Mouse (Mus musculus) gastrocnemius, adult 2 months (tissue): ENCODE data around the gene Olfr1443. TPM values are rescaled to one million over a fixed set of nuclear protein-coding genes. Genes with fewer than 3 reads are reported as not detected.
"Not testable (repeated sequence)": the region's sequence is repeated elsewhere in the genome, so short reads cannot be mapped to it uniquely, and the experiment has no call there.

Source experiments
- DNase-seq: peaks from one replicate; pipeline ENCODE4 v3.0.0; 2022
- H3K27ac ChIP-seq: fragments of 200-600 bp; 2 replicates; pipeline ENCODE4 v1.8.1; 2022; ENCODE audit warnings: mild to moderate bottlenecking
- H3K4me3 ChIP-seq: fragments of 200-600 bp; 2 replicates; pipeline ENCODE4 v1.8.1; 2022; ENCODE audit warnings: mild to moderate bottlenecking, moderate library complexity
- CTCF ChIP-seq: fragments of 200-600 bp; IDR thresholded peaks from 2 replicates; pipeline ENCODE4 v1.8.1; 2022; ENCODE audit warnings: antibody characterized with exemption, mild to moderate bottlenecking, moderate library complexity
- intact Hi-C: fragments of 180-260 bp; cut with DNase I; formaldehyde crosslinking; loops from one replicate; pipeline ENCODE4 v1.15.1; 2025
- long read RNA-seq, 2 experiments: library from polyadenylated mRNA; stranded (forward); transcript quantifications; one replicate each; pipeline ENCODE4 v2.0.0; 2021
- total RNA-seq, 2 experiments: library from RNA; stranded (reverse); gene quantifications; 2 replicates each; pipeline ENCODE4 v1.2.3; 2021

Olfr1443 gene
- not detected for total RNA-seq
- long read RNA-seq, experiment 1 = 0 reads
- long read RNA-seq, experiment 2 = 0 reads

- Histone ChIP-seq H3K4me3 (no peak within 1 kb of the TSS), H3K27ac (no peak within 1 kb of the TSS)
- intact Hi-C loops = no loop called here
- DNase-seq = no peak
- TF ChIP-seq CTCF = no peak
These were observed at the start of gene Olfr1443 for GRCm38 (mm10) chr19:12677812-12678211. TSS of gene Olfr1443 (plus strand) at chr19:12678112.

GRCm38 (mm10) chr19:12633176-12633575 lies 44.7 kb upstream of the Olfr1443 start, which contains the start of gene Glyat:
TSS of gene Glyat (plus strand) at chr19:12633308.
- no peak within 1 kb of the TSS for H3K27ac ChIP-seq
- intact Hi-C loops = no loop called here
- no peak for DNase-seq
- no peak within 1 kb of the TSS for H3K4me3 ChIP-seq
- TF ChIP-seq CTCF = no peak

GRCm38 (mm10) chr19:12634259-12634658 lies 43.7 kb upstream of the Olfr1443 start:
- DNase-seq = no peak
- Histone ChIP-seq H3K27ac (no peak overlapping the region), H3K4me3 (no peak overlapping the region)
- intact Hi-C loops = no loop called here
- no peak for TF ChIP-seq CTCF

GRCm38 (mm10) chr19:12634963-12635362 lies 42.9 kb upstream of the Olfr1443 start:
- no peak overlapping the region for H3K4me3 ChIP-seq
- no peak for DNase-seq
- no peak overlapping the region for H3K27ac ChIP-seq
- intact Hi-C loops = no loop called here
- no peak for TF ChIP-seq CTCF

DNA sequence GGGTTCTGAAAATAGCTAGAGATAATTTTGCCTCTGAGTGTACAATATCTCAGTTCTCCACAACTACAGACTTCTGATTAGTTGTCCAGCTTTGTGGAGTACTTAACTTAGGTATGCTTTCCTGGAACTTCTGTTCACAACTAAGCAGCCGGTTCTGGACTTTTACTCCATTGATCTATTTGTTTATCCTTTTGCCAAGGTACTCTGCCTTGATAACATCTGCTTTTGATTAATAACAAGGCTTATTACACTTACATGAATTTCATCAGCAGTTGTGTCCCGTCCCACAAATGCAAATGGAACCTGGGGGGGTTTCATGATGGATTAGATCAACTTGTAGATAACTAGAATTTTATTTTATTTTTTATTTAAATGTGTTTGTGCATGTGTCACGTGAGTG lies 41.0 kb upstream of the Olfr1443 start:
- no peak for TF ChIP-seq CTCF
- no peak for DNase-seq
- intact Hi-C loops = no loop called here
- Histone ChIP-seq H3K27ac (no peak overlapping the region), H3K4me3 (no peak overlapping the region)

- Histone ChIP-seq H3K4me3 (no peak overlapping the region), H3K27ac (no peak overlapping the region)
- intact Hi-C loops = no loop called here
- TF ChIP-seq CTCF = no peak
- no peak for DNase-seq
These were observed 39.9 kb upstream of the Olfr1443 start for GRCm38 (mm10) chr19:12638049-12638448.

GRCm38 (mm10) chr19:12649511-12649910 lies 28.4 kb upstream of the Olfr1443 start:
- intact Hi-C loops = no loop called here
- Histone ChIP-seq H3K4me3 (no peak overlapping the region), H3K27ac (no peak overlapping the region)
- TF ChIP-seq CTCF = no peak
- no peak for DNase-seq

- DNase-seq = no peak
- intact Hi-C loops = no loop called here
- TF ChIP-seq CTCF = no peak
- H3K4me3 ChIP-seq = no peak overlapping the region
- no peak overlapping the region for H3K27ac ChIP-seq
These were observed 11.8 kb upstream of the Olfr1443 start for GRCm38 (mm10) chr19:12666156-12666555.

- H3K4me3 ChIP-seq, H3K27ac ChIP-seq, intact Hi-C loops, DNase-seq: not testable (repeated sequence)
These were observed 9.3 kb upstream of the Olfr1443 start for GRCm38 (mm10) chr19:12668601-12669000.

GRCm38 (mm10) chr19:12670139-12670538 lies 7.8 kb upstream of the Olfr1443 start, which contains the start of gene Olfr1442:
TSS of gene Olfr1442 (plus strand) at chr19:12670439.
- DNase-seq = no peak
- intact Hi-C loops = no loop called here
- Histone ChIP-seq H3K4me3 (no peak within 1 kb of the TSS), H3K27ac (no peak within 1 kb of the TSS)
- no peak for TF ChIP-seq CTCF

DNA sequence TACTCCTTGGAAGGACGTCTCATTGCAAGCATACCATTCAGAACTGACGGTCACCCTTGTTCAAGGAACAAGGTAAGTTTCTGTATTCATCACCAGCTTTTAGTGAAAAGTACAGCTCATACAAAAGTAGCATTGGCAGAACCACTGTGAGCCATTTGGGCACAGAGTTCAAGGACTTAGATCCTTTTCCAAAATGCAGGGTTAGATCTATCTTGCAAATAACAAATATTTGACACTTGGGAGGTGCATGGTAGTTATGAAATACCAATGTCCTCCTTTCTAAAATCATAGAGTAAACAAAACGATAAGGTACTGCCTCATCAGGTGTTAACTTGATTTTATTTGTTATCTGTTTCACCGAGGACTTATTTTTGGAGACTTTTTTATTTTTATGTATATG lies 6.9 kb upstream of the Olfr1443 start:
- intact Hi-C loops = no loop called here
- Histone ChIP-seq H3K4me3 (no peak overlapping the region), H3K27ac (no peak overlapping the region)
- DNase-seq = no peak
- TF ChIP-seq CTCF = no peak

GRCm38 (mm10) chr19:12684638-12685037 lies 6.7 kb downstream of the Olfr1443 start:
- Histone ChIP-seq H3K4me3 (no peak overlapping the region), H3K27ac (no peak overlapping the region)
- TF ChIP-seq CTCF = no peak
- intact Hi-C loops = no loop called here
- no peak for DNase-seq

GRCm38 (mm10) chr19:12685231-12685630 lies 7.3 kb downstream of the Olfr1443 start:
- intact Hi-C loops = no loop called here

GRCm38 (mm10) chr19:12695590-12695989 lies 17.7 kb downstream of the Olfr1443 start, which contains the start of gene Keg1:
TSS of gene Keg1 (plus strand) at chr19:12695786.
- no peak for TF ChIP-seq CTCF

More at GRCm38 (mm10) chr19:12685231-12685630, 7.3 kb downstream of the Olfr1443 start:
- DNase-seq = no peak
- no peak overlapping the region for H3K4me3 ChIP-seq
- TF ChIP-seq CTCF = no peak
- no peak overlapping the region for H3K27ac ChIP-seq

More at GRCm38 (mm10) chr19:12695590-12695989, 17.7 kb downstream of the Olfr1443 start, which contains the start of gene Keg1:
- intact Hi-C loops = no loop called here
- DNase-seq = no peak
- Histone ChIP-seq H3K4me3 (no peak within 1 kb of the TSS), H3K27ac (no peak within 1 kb of the TSS)
